Mouse (Mus musculus): ENCODE results near the gene Nars2. TPM values are rescaled to one million over a fixed set of nuclear protein-coding genes. Genes with fewer than 3 reads are reported as not detected.

Gene Nars2
- polyA plus RNA-seq, 2 experiments = 8.5 to 21.0 TPM

DNA sequence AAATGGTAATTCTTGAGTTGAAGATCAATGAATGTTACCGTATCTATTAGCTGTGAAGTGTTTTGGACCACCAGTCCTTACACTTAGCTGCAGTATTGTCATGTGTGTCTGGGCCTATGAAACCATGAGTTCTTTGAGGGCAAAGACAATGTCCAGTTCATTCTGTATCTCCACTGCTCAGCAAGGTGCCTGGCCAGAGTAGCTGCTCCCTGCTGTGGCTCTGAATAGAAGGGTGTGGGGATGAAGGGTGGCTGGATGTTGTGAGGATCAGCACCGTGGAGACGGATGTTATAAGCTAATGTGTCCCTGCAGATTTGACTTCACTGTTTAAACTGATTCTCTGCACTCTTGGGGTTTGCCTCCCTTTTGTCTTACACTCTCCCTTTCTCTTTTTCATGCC is 45.9 kb upstream of the Nars2 start:
- TF ChIP-seq POLR2A (IDR thresholded peaks at IDR 0.05; ENCODE audit: borderline replicate concordance, extremely low read depth, insufficient read depth, insufficient read length) = no peak
- no peak overlapping the region for H3K9ac ChIP-seq (ENCODE audit: low read depth, low read length, severe bottlenecking)
- WGBS = 95% methylated on average over 3 of the region's 3 CpGs
- no peak overlapping the region for H3K4me3 ChIP-seq (replicated peaks; ENCODE audit: low read length)
- H3K4me1 ChIP-seq (ENCODE audit: control insufficient read depth, insufficient read depth, low read length) = peaks cover 11% of the 10 kb centered on the region
- H3K36me3 ChIP-seq (ENCODE audit: control insufficient read depth, insufficient read depth, low read length) = peaks cover 18% of the 10 kb centered on the region
- no peak for ATAC-seq (ENCODE audit: low FRiP score, low read depth)
- H3K27me3 ChIP-seq (ENCODE audit: control insufficient read depth, insufficient read depth, low read length) = no peaks in the 10 kb centered on the region
- no peaks in the 10 kb centered on the region for H3K9me3 ChIP-seq (ENCODE audit: control insufficient read depth, low read length)
- no peak for DNase-seq (ENCODE audit: low spot score)
- H3K4me2 ChIP-seq (replicated peaks; ENCODE audit: low read depth, low read length, severe bottlenecking) = no peak overlapping the region
- H3K27ac ChIP-seq (replicated peaks; ENCODE audit: low read depth, low read length) = no peak overlapping the region

DNA sequence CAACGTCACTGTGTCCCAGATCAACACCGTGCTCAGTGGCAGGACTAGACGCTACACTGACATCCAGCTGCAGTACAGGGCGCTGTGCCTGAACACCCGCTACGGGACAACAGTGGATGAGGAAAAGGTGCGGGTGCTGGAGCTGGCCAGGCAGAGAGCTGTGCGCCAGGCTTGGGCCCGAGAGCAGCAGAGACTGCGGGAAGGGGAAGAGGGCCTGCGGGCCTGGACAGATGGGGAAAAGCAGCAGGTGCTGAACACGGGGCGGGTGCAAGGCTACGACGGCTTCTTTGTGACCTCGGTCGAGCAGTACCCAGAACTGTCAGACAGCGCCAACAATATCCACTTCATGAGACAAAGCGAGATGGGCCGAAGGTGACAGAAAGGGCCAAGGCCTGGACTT is 45.1 kb upstream of the Nars2 start:
- Histone ChIP-seq H3K36me3 (ENCODE audit: control insufficient read depth, insufficient read depth, low read length) (peaks cover 18% of the 10 kb centered on the region), H3K4me1 (ENCODE audit: control insufficient read depth, insufficient read depth, low read length) (peaks cover 17% of the 10 kb centered on the region), H3K4me2 (replicated peaks; ENCODE audit: low read depth, low read length, severe bottlenecking) (no peak overlapping the region), H3K9ac (ENCODE audit: low read depth, low read length, severe bottlenecking) (no peak overlapping the region), H3K27ac (replicated peaks; ENCODE audit: low read depth, low read length) (no peak overlapping the region), H3K4me3 (replicated peaks; ENCODE audit: low read length) (no peak overlapping the region), H3K27me3 (ENCODE audit: control insufficient read depth, insufficient read depth, low read length) (no peaks in the 10 kb centered on the region), H3K9me3 (ENCODE audit: control insufficient read depth, low read length) (no peaks in the 10 kb centered on the region)
- no peak for ATAC-seq (ENCODE audit: low FRiP score, low read depth)
- no peak for TF ChIP-seq POLR2A (IDR thresholded peaks at IDR 0.05; ENCODE audit: borderline replicate concordance, extremely low read depth, insufficient read depth, insufficient read length)
- DNase-seq (ENCODE audit: low spot score) = no peak
- WGBS = 89% methylated on average over 20 of the region's 20 CpGs

- Histone ChIP-seq H3K9me3 (ENCODE audit: control insufficient read depth, low read length) (no peaks in the 10 kb centered on the region), H3K4me1 (ENCODE audit: control insufficient read depth, insufficient read depth, low read length) (peaks cover 21% of the 10 kb centered on the region), H3K4me3 (replicated peaks; ENCODE audit: low read length) (no peak overlapping the region), H3K27ac (replicated peaks; ENCODE audit: low read depth, low read length) (no peak overlapping the region), H3K9ac (ENCODE audit: low read depth, low read length, severe bottlenecking) (no peak overlapping the region), H3K4me2 (replicated peaks; ENCODE audit: low read depth, low read length, severe bottlenecking) (no peak overlapping the region), H3K36me3 (ENCODE audit: control insufficient read depth, insufficient read depth, low read length) (peaks cover 10% of the 10 kb centered on the region), H3K27me3 (ENCODE audit: control insufficient read depth, insufficient read depth, low read length) (no peaks in the 10 kb centered on the region)
- no peak for ATAC-seq (ENCODE audit: low FRiP score, low read depth)
- no peak for TF ChIP-seq POLR2A (IDR thresholded peaks at IDR 0.05; ENCODE audit: borderline replicate concordance, extremely low read depth, insufficient read depth, insufficient read length)
- no peak for DNase-seq (ENCODE audit: low spot score)
- 61% methylated on average over 16 of the region's 16 CpGs for WGBS
Observed at GRCm38 (mm10) chr7:96907971-96908680, 43.2 kb upstream of the Nars2 start.

- no peaks in the 10 kb centered on the region for H3K27me3 ChIP-seq (ENCODE audit: control insufficient read depth, insufficient read depth, low read length)
- no peak overlapping the region for H3K4me2 ChIP-seq (replicated peaks; ENCODE audit: low read depth, low read length, severe bottlenecking)
- H3K4me3 ChIP-seq (replicated peaks; ENCODE audit: low read length) = no peak overlapping the region
- no peak overlapping the region for H3K9ac ChIP-seq (ENCODE audit: low read depth, low read length, severe bottlenecking)
- no peak for DNase-seq (ENCODE audit: low spot score)
- TF ChIP-seq POLR2A (IDR thresholded peaks at IDR 0.05; ENCODE audit: borderline replicate concordance, extremely low read depth, insufficient read depth, insufficient read length) = no peak
- H3K4me1 ChIP-seq (ENCODE audit: control insufficient read depth, insufficient read depth, low read length) = peaks cover 23% of the 10 kb centered on the region
- no peak for ATAC-seq (ENCODE audit: low FRiP score, low read depth)
- H3K27ac ChIP-seq (replicated peaks; ENCODE audit: low read depth, low read length) = no peak overlapping the region
- WGBS = 66% methylated on average over 5 of the region's 5 CpGs
- no peaks in the 10 kb centered on the region for H3K9me3 ChIP-seq (ENCODE audit: control insufficient read depth, low read length)
- H3K36me3 ChIP-seq (ENCODE audit: control insufficient read depth, insufficient read depth, low read length) = peaks cover 6% of the 10 kb centered on the region
Observed at GRCm38 (mm10) chr7:96909856-96910255, 41.4 kb upstream of the Nars2 start.

- H3K36me3 ChIP-seq (ENCODE audit: control insufficient read depth, insufficient read depth, low read length) = peaks cover 6% of the 10 kb centered on the region
- ATAC-seq (ENCODE audit: low FRiP score, low read depth) (no peak), DNase-seq (ENCODE audit: low spot score) (no peak)
- TF ChIP-seq POLR2A (IDR thresholded peaks at IDR 0.05; ENCODE audit: borderline replicate concordance, extremely low read depth, insufficient read depth, insufficient read length) = no peak
- WGBS = 23% methylated on average over 12 of the region's 12 CpGs
- no peak overlapping the region for H3K4me3 ChIP-seq (replicated peaks; ENCODE audit: low read length)
- H3K27me3 ChIP-seq (ENCODE audit: control insufficient read depth, insufficient read depth, low read length) = no peaks in the 10 kb centered on the region
- no peak overlapping the region for H3K9ac ChIP-seq (ENCODE audit: low read depth, low read length, severe bottlenecking)
- H3K9me3 ChIP-seq (ENCODE audit: control insufficient read depth, low read length) = no peaks in the 10 kb centered on the region
- H3K4me2 ChIP-seq (replicated peaks; ENCODE audit: low read depth, low read length, severe bottlenecking) = no peak overlapping the region
- H3K27ac ChIP-seq (replicated peaks; ENCODE audit: low read depth, low read length) = no peak overlapping the region
- H3K4me1 ChIP-seq (ENCODE audit: control insufficient read depth, insufficient read depth, low read length) = peaks cover 23% of the 10 kb centered on the region
Observed at GRCm38 (mm10) chr7:96910310-96910960, 40.9 kb upstream of the Nars2 start.

Data from limb, embryonic 14.5 days (tissue).